ENCODE assay signal across 28 mouse cellular contexts in genomic region chr14:59649337-59649736, GRCm38 (mm10). TPM values are rescaled to one million over a fixed set of nuclear protein-coding genes. Genes with fewer than 3 reads are reported as not detected.
DNase-seq lines count a peak whose midpoint lies in the region; ATAC-seq and TF ChIP-seq lines count a peak whose summit lies in the region.
"Had no signal": no experiment of that assay in that cellular context is flagged by ENCODE, and none has a peak within 500 bp of the region (broad histone marks: within the 10 kb centered on the region; RNA-seq: fewer than 3 reads in every experiment).

No protein-coding gene starts in this region.

- peak; percentile 40; the same call in 1 of the 2 replicates for ATAC-seq in hindbrain, embryonic 14.5 days (ENCODE audit: low FRiP score)
- no peak for ATAC-seq in midbrain, embryonic 11.5 days (ENCODE audit: low FRiP score)
- ATAC-seq in midbrain, embryonic 13.5 days = no peak
- ATAC-seq in hindbrain, postnatal 0 days = peak; percentile 57; the same call in 1 of the 2 replicates
- ATAC-seq in neutrophil, adult 5-6 weeks (ENCODE audit: extremely low read depth, insufficient number of reproducible peaks, low FRiP score, poor library complexity, severe bottlenecking) = 0 out of 2 replicates have a peak, but pooled peaks have one; percentile 9
- ATAC-seq: activated CD4-positive, CD25-positive, alpha-beta regulatory T cell, adult 4 months; forebrain, postnatal 0 days; intestine, embryonic 15.5 days had no signal

- no peak overlapping the region for H3K4me3 ChIP-seq in hindbrain, embryonic 14.5 days (replicated peaks; ENCODE audit: low read length)
- H3K4me3 ChIP-seq in hindbrain, embryonic 10.5 days = no peak overlapping the region
- no peak overlapping the region for H3K4me3 ChIP-seq in midbrain, embryonic 11.5 days (ENCODE audit: low read depth, low read length)
- no peak overlapping the region for H3K4me3 ChIP-seq in midbrain, embryonic 13.5 days (replicated peaks)
- no peak overlapping the region for H3K4me3 ChIP-seq in hindbrain, postnatal 0 days (ENCODE audit: low read length)
- H3K4me3 ChIP-seq: heart, adult 2 months; heart, embryonic 15.5 days; intestine, embryonic 15.5 days; layer of hippocampus, adult 2 months; liver, embryonic 13.5 days; megakaryocyte, embryonic 14.5 days; neural tube, embryonic 12.5 days; stomach, embryonic 15.5 days had no signal

- no peaks in the 10 kb centered on the region for H3K27me3 ChIP-seq in hindbrain, embryonic 14.5 days (ENCODE audit: control insufficient read depth, insufficient read depth, low read length)
- peaks cover 19% of the 10 kb centered on the region for H3K27me3 ChIP-seq in hindbrain, embryonic 10.5 days (ENCODE audit: insufficient read depth, poor library complexity, severe bottlenecking)
- H3K27me3 ChIP-seq in midbrain, embryonic 11.5 days (ENCODE audit: control insufficient read depth, insufficient read depth, low read length) = no peaks in the 10 kb centered on the region
- peaks cover 3% of the 10 kb centered on the region; the same call in 1 of the 2 replicates for H3K27me3 ChIP-seq in midbrain, embryonic 13.5 days
- no peaks in the 10 kb centered on the region for H3K27me3 ChIP-seq in hindbrain, postnatal 0 days (ENCODE audit: insufficient read depth, low read length)
- H3K27me3 ChIP-seq: heart, embryonic 15.5 days; intestine, embryonic 15.5 days; liver, embryonic 13.5 days; neural tube, embryonic 12.5 days; stomach, embryonic 15.5 days had no signal

- no peak overlapping the region for H3K27ac ChIP-seq in hindbrain, embryonic 14.5 days
- no peak overlapping the region for H3K27ac ChIP-seq in hindbrain, embryonic 10.5 days
- no peak overlapping the region for H3K27ac ChIP-seq in midbrain, embryonic 11.5 days (ENCODE audit: low read depth, low read length)
- no peak overlapping the region for H3K27ac ChIP-seq in midbrain, embryonic 13.5 days
- H3K27ac ChIP-seq in hindbrain, postnatal 0 days = no peak overlapping the region
- H3K27ac ChIP-seq: heart, adult 2 months; heart, embryonic 15.5 days; intestine, embryonic 15.5 days; layer of hippocampus, adult 2 months; liver, embryonic 13.5 days; neural tube, embryonic 12.5 days; stomach, embryonic 15.5 days had no signal

- H3K9me3 ChIP-seq in hindbrain, embryonic 14.5 days (ENCODE audit: control insufficient read depth, low read length) = no peaks in the 10 kb centered on the region
- H3K9me3 ChIP-seq in hindbrain, embryonic 10.5 days = no peaks in the 10 kb centered on the region
- no peaks in the 10 kb centered on the region for H3K9me3 ChIP-seq in midbrain, embryonic 11.5 days (ENCODE audit: control insufficient read depth, low read length)
- no peaks in the 10 kb centered on the region for H3K9me3 ChIP-seq in midbrain, embryonic 13.5 days
- no peaks in the 10 kb centered on the region for H3K9me3 ChIP-seq in hindbrain, postnatal 0 days (ENCODE audit: low read length)
- H3K9me3 ChIP-seq: heart, embryonic 15.5 days; intestine, embryonic 15.5 days; liver, embryonic 13.5 days; megakaryocyte, embryonic 14.5 days; neural tube, embryonic 12.5 days; stomach, embryonic 15.5 days had no signal

- WGBS in hindbrain, embryonic 14.5 days = 59% methylated on average over 6 of the region's 6 CpGs
- WGBS in hindbrain, embryonic 10.5 days = 72% methylated on average over 6 of the region's 6 CpGs
- 69% methylated on average over 6 of the region's 6 CpGs for WGBS in midbrain, embryonic 11.5 days
- WGBS in midbrain, embryonic 13.5 days = 81% methylated on average over 6 of the region's 6 CpGs
- 61% methylated on average over 6 of the region's 6 CpGs for WGBS in hindbrain, postnatal 0 days

- no peak for DNase-seq in hindbrain, embryonic 14.5 days (ENCODE audit: low spot score)
- no peak for DNase-seq in hindbrain, embryonic 10.5 days (ENCODE audit: low spot score)
- DNase-seq in midbrain, embryonic 11.5 days (ENCODE audit: low spot score, missing footprints) = peak; percentile 26
- peak; percentile 36 for DNase-seq in hindbrain, postnatal 0 days (ENCODE audit: low spot score)
- no peak for DNase-seq in layer of hippocampus, postnatal 25 days (ENCODE audit: extremely low spot score in 1 of 2, low spot score in 1 of 2)
- DNase-seq: adrenal gland, postnatal 10 days; cerebellum, adult 2 months; forebrain, postnatal 0 days; gastrocnemius, postnatal 25 days; heart, adult 2 months; heart, postnatal 4 days; kidney, adult 8-10 months; kidney, postnatal 25 days; layer of hippocampus, postnatal 36 days; liver, embryonic 13.5 days; lung, embryonic 14.5 days; lung, postnatal 36 days; thymus, postnatal 25 days had no signal

- no peaks in the 10 kb centered on the region for H3K4me1 ChIP-seq in hindbrain, embryonic 14.5 days (replicated peaks; ENCODE audit: control insufficient read depth, insufficient read depth, low read length)
- H3K4me1 ChIP-seq in hindbrain, embryonic 10.5 days (replicated peaks) = peaks cover 17% of the 10 kb centered on the region
- no peaks in the 10 kb centered on the region for H3K4me1 ChIP-seq in midbrain, embryonic 11.5 days (ENCODE audit: control insufficient read depth, insufficient read depth, low read length)
- H3K4me1 ChIP-seq in midbrain, embryonic 13.5 days (replicated peaks) = no peaks in the 10 kb centered on the region
- no peaks in the 10 kb centered on the region for H3K4me1 ChIP-seq in hindbrain, postnatal 0 days (ENCODE audit: insufficient read depth, low read length)
- H3K4me1 ChIP-seq: neural tube, embryonic 12.5 days; stomach, embryonic 15.5 days had no signal

- no peak overlapping the region for H3K4me2 ChIP-seq in hindbrain, embryonic 14.5 days (replicated peaks)
- no peak overlapping the region for H3K4me2 ChIP-seq in midbrain, embryonic 11.5 days
- no peak overlapping the region for H3K4me2 ChIP-seq in midbrain, embryonic 13.5 days (replicated peaks)
- no peak overlapping the region for H3K4me2 ChIP-seq in hindbrain, postnatal 0 days (ENCODE audit: low read depth, low read length)
- H3K4me2 ChIP-seq: heart, embryonic 15.5 days; intestine, embryonic 15.5 days; liver, embryonic 13.5 days; lung, embryonic 14.5 days; neural tube, embryonic 12.5 days; stomach, embryonic 15.5 days had no signal

- H3K36me3 ChIP-seq in hindbrain, embryonic 14.5 days (replicated peaks; ENCODE audit: control insufficient read depth, insufficient read depth) = no peaks in the 10 kb centered on the region
- H3K36me3 ChIP-seq in hindbrain, embryonic 10.5 days = no peaks in the 10 kb centered on the region
- no peaks in the 10 kb centered on the region for H3K36me3 ChIP-seq in midbrain, embryonic 11.5 days (ENCODE audit: control insufficient read depth, insufficient read depth, low read length)
- no peaks in the 10 kb centered on the region for H3K36me3 ChIP-seq in midbrain, embryonic 13.5 days
- H3K36me3 ChIP-seq in hindbrain, postnatal 0 days (ENCODE audit: insufficient read depth, low read length) = no peaks in the 10 kb centered on the region
- H3K36me3 ChIP-seq: heart, embryonic 15.5 days; intestine, embryonic 15.5 days; liver, embryonic 13.5 days; neural tube, embryonic 12.5 days; stomach, embryonic 15.5 days had no signal

- TF ChIP-seq CTCF in hindbrain, postnatal 0 days (IDR thresholded peaks at IDR 0.05; ENCODE audit: low read depth) = no peak

- no peak overlapping the region for H3K9ac ChIP-seq in hindbrain, embryonic 14.5 days
- no peak overlapping the region for H3K9ac ChIP-seq in midbrain, embryonic 11.5 days (ENCODE audit: low read length)
- H3K9ac ChIP-seq in midbrain, embryonic 13.5 days (replicated peaks) = no peak overlapping the region
- no peak overlapping the region for H3K9ac ChIP-seq in hindbrain, postnatal 0 days (replicated peaks; ENCODE audit: low read length)
- H3K9ac ChIP-seq: forebrain, postnatal 0 days; heart, embryonic 15.5 days; intestine, embryonic 15.5 days; liver, embryonic 13.5 days; lung, embryonic 14.5 days; neural tube, embryonic 12.5 days; stomach, embryonic 15.5 days had no signal

RNA-seq across cellular contexts. Expression of gene Shisa2, which starts 24.2 kb away (rescaled TPM):
- polyA plus RNA-seq in hindbrain, embryonic 14.5 days (2014; fragmentation: Nextera tagmentation; extraction: Ambion mirVana) = 5.6 and 6.5 TPM in 2 replicates
- polyA plus RNA-seq in hindbrain, embryonic 10.5 days (2016; fragmentation: Nextera tagmentation; extraction: Ambion mirVana) = 15.0 and 17.1 TPM in 2 replicates
- 11.2 and 12.0 TPM in 2 replicates for polyA plus RNA-seq in midbrain, embryonic 11.5 days (2014; fragmentation: Nextera tagmentation; extraction: Ambion mirVana)
- 2.1 and 6.2 TPM in 2 replicates for polyA plus RNA-seq in midbrain, embryonic 13.5 days (2015; fragmentation: Nextera tagmentation; extraction: Ambion mirVana)
- total RNA-seq in hindbrain, postnatal 0 days (2014; rRNA removed) = 13.6 and 13.7 TPM in 2 replicates
- polyA plus RNA-seq in hindbrain, postnatal 0 days (2015; fragmentation: Nextera tagmentation; extraction: Ambion mirVana) = 3.7 and 3.9 TPM in 2 replicates
- not detected in 2 replicates for total RNA-seq in neutrophil, adult 5-6 weeks (2017)
- total RNA-seq in layer of hippocampus, postnatal 25 days (2021) = 1 to 10 TPM; 3.1 to 4.5 TPM
- total RNA-seq: MEL had no signal

RNA-seq across cellular contexts. Expression of gene Cdadc1, which starts 51.6 kb away (rescaled TPM):
- polyA plus RNA-seq in hindbrain, embryonic 14.5 days (2014; fragmentation: Nextera tagmentation; extraction: Ambion mirVana) = 35.2 and 37.3 TPM in 2 replicates
- polyA plus RNA-seq in hindbrain, embryonic 10.5 days (2016; fragmentation: Nextera tagmentation; extraction: Ambion mirVana) = 23.5 and 26.3 TPM in 2 replicates
- polyA plus RNA-seq in midbrain, embryonic 11.5 days (2014; fragmentation: Nextera tagmentation; extraction: Ambion mirVana) = 33.3 and 33.7 TPM in 2 replicates
- polyA plus RNA-seq in midbrain, embryonic 13.5 days (2015; fragmentation: Nextera tagmentation; extraction: Ambion mirVana) = 36.4 and 41.9 TPM in 2 replicates
- 5.2 and 49.7 TPM in 2 replicates for total RNA-seq in hindbrain, postnatal 0 days (2014; rRNA removed)
- polyA plus RNA-seq in hindbrain, postnatal 0 days (2015; fragmentation: Nextera tagmentation; extraction: Ambion mirVana) = 36.3 and 38.1 TPM in 2 replicates
- total RNA-seq in neutrophil, adult 5-6 weeks (2017) = 19.3 and 22.0 TPM in 2 replicates
- 10 to 100 TPM; 65.0 to 67.0 TPM for total RNA-seq in layer of hippocampus, postnatal 25 days (2021)

Comparison
In these comparisons a context has a peak if more than half of its experiments do, and no peak if none do; other contexts are left out.
1. DNase-seq: peak in midbrain, embryonic 11.5 days (single experiment) and hindbrain, postnatal 0 days (single experiment); none in hindbrain, embryonic 14.5 days (single experiment), hindbrain, embryonic 10.5 days (single experiment) and layer of hippocampus, postnatal 25 days (0 of 2).
2. ATAC-seq: peak in hindbrain, embryonic 14.5 days (single experiment), hindbrain, postnatal 0 days (single experiment) and neutrophil, adult 5-6 weeks (single experiment); none in midbrain, embryonic 11.5 days (single experiment) and midbrain, embryonic 13.5 days (single experiment).